Mouse (Mus musculus): Measurements from ENCODE around the gene Olfr675. TPM values are rescaled to one million over a fixed set of nuclear protein-coding genes. Genes with fewer than 3 reads are reported as not detected.

Gene Olfr675
- polyA plus RNA-seq, 1 experiment from 2014 or later, result not detected

Other genes starting within 250 kb of the Olfr675 start
- gene Usp17lb, start 185.9 kb downstream of the Olfr675 start, polyA plus RNA-seq (2015; fragmentation: Nextera tagmentation; extraction: Ambion mirVana), result not detected in 2 replicates
- gene Usp17la, start 171.5 kb downstream of the Olfr675 start, polyA plus RNA-seq (2015; fragmentation: Nextera tagmentation; extraction: Ambion mirVana), result not detected in 2 replicates
- gene Olfr665, start 150.4 kb downstream of the Olfr675 start, polyA plus RNA-seq (2015; fragmentation: Nextera tagmentation; extraction: Ambion mirVana), result not detected in 2 replicates
- gene Olfr666, start 132.5 kb downstream of the Olfr675 start, polyA plus RNA-seq (2015; fragmentation: Nextera tagmentation; extraction: Ambion mirVana), result not detected in 2 replicates
- gene Olfr667, start 107.0 kb downstream of the Olfr675 start, polyA plus RNA-seq (2015; fragmentation: Nextera tagmentation; extraction: Ambion mirVana), result not detected in 2 replicates
- gene Olfr668, start 100.4 kb downstream of the Olfr675 start, polyA plus RNA-seq (2015; fragmentation: Nextera tagmentation; extraction: Ambion mirVana), result not detected in 2 replicates
- gene Olfr669, start 94.2 kb downstream of the Olfr675 start, polyA plus RNA-seq (2015; fragmentation: Nextera tagmentation; extraction: Ambion mirVana), result not detected in 2 replicates
- not detected in 2 replicates for gene Olfr670, start 65.8 kb downstream of the Olfr675 start, polyA plus RNA-seq (2015; fragmentation: Nextera tagmentation; extraction: Ambion mirVana)
- gene Olfr671, start 49.3 kb downstream of the Olfr675 start, polyA plus RNA-seq (2015; fragmentation: Nextera tagmentation; extraction: Ambion mirVana), result not detected in 2 replicates
- not detected in 2 replicates for gene Olfr672, start 26.4 kb downstream of the Olfr675 start, polyA plus RNA-seq (2015; fragmentation: Nextera tagmentation; extraction: Ambion mirVana)
- not detected in 2 replicates for gene Olfr676, start 4.2 kb upstream of the Olfr675 start, polyA plus RNA-seq (2015; fragmentation: Nextera tagmentation; extraction: Ambion mirVana)
- not detected in 2 replicates for gene Olfr677, start 22.9 kb upstream of the Olfr675 start, polyA plus RNA-seq (2015; fragmentation: Nextera tagmentation; extraction: Ambion mirVana)
- gene Olfr678, start 36.0 kb upstream of the Olfr675 start, polyA plus RNA-seq (2015; fragmentation: Nextera tagmentation; extraction: Ambion mirVana), result not detected in 2 replicates
- gene Olfr679, start 52.7 kb upstream of the Olfr675 start, polyA plus RNA-seq (2015; fragmentation: Nextera tagmentation; extraction: Ambion mirVana), result not detected in 2 replicates
- gene Olfr680-ps1, start 64.4 kb upstream of the Olfr675 start, polyA plus RNA-seq (2015; fragmentation: Nextera tagmentation; extraction: Ambion mirVana), result not detected in 2 replicates
- not detected in 2 replicates for gene Olfr681, start 88.4 kb upstream of the Olfr675 start, polyA plus RNA-seq (2015; fragmentation: Nextera tagmentation; extraction: Ambion mirVana)
- gene Olfr683, start 118.6 kb upstream of the Olfr675 start, polyA plus RNA-seq (2015; fragmentation: Nextera tagmentation; extraction: Ambion mirVana), result not detected in 2 replicates
- not detected in 2 replicates for gene Olfr684, start 135.2 kb upstream of the Olfr675 start, polyA plus RNA-seq (2015; fragmentation: Nextera tagmentation; extraction: Ambion mirVana)
- gene Olfr685, start 157.6 kb upstream of the Olfr675 start, polyA plus RNA-seq (2015; fragmentation: Nextera tagmentation; extraction: Ambion mirVana), result not detected in 2 replicates
- gene Olfr686, start 179.0 kb upstream of the Olfr675 start, polyA plus RNA-seq (2015; fragmentation: Nextera tagmentation; extraction: Ambion mirVana), result not detected in 2 replicates

Measured in heart, embryonic 16.5 days (tissue).